Mouse (Mus musculus) limb, embryonic 15.5 days (tissue): ENCODE data around the gene Prss27. TPM values are rescaled to one million over a fixed set of nuclear protein-coding genes. Genes with fewer than 3 reads are reported as not detected.

Experiments
- ATAC-seq: fragments of 200-750 bp; cut with Nextera tagmentation; 2 replicates; pipeline ENCODE4 v1.8.0; 2017; ENCODE audit warnings: low read depth, moderate TSS enrichment; ENCODE audit not compliant: insufficient number of reproducible peaks, low FRiP score, low TSS enrichment
- H3K27ac ChIP-seq: fragments of 300-500 bp; sonication (generic); 2 replicates; pipeline ENCODE4 v1.5.1; 2015; ENCODE audit warnings: moderate library complexity, mild to moderate bottlenecking, inconsistent platforms
- H3K27me3 ChIP-seq: fragments of 300-500 bp; sonication (generic); 2 replicates; pipeline ENCODE4 v1.6.1; 2015; ENCODE audit warnings: inconsistent platforms
- H3K36me3 ChIP-seq: fragments of 300-500 bp; sonication (generic); 2 replicates; pipeline ENCODE4 v1.6.1; 2015; ENCODE audit warnings: inconsistent platforms
- H3K4me1 ChIP-seq: fragments of 300-500 bp; sonication (generic); 2 replicates; pipeline ENCODE4 v1.6.1; 2015; ENCODE audit warnings: inconsistent platforms
- H3K4me2 ChIP-seq: fragments of 300-500 bp; sonication (generic); 2 replicates; pipeline ENCODE4 v1.6.1; 2015; ENCODE audit warnings: mild to moderate bottlenecking, inconsistent platforms
- H3K4me3 ChIP-seq: fragments of 300-500 bp; sonication (generic); 2 replicates; pipeline ENCODE4 v1.5.1; 2015; ENCODE audit warnings: mild to moderate bottlenecking, inconsistent platforms
- H3K9ac ChIP-seq: fragments of 300-500 bp; sonication (generic); 2 replicates; pipeline ENCODE4 v1.6.1; 2015; ENCODE audit warnings: inconsistent platforms
- H3K9me3 ChIP-seq: fragments of 300-500 bp; sonication (generic); 2 replicates; pipeline ENCODE4 v1.6.1; 2016; ENCODE audit warnings: inconsistent platforms
- WGBS: fragments of 180-500 bp; shearing (Covaris S2); methylation state at CpG from one replicate; pipeline ENCODE4 v1.1.7; 2015; 5-methylcytosine and 5-hydroxymethylcytosine counted together
- polyA plus RNA-seq: library from polyadenylated mRNA; unstranded; fragments of >200 nt; fragmentation: Nextera tagmentation; extraction: Ambion mirVana; gene quantifications from 2 replicates; pipeline ENCODE4 v1.2.1, GENCODE M21; 2015

The Prss27 gene
- polyA plus RNA-seq, 1 experiment from 2014 or later = 9.6 TPM

GRCm38 (mm10) chr17:24007391-24007790, 30.6 kb upstream of the Prss27 start:
- no peaks in the 10 kb centered on the region for H3K36me3 ChIP-seq
- no peak for ATAC-seq
- H3K27ac ChIP-seq = no peak overlapping the region

GRCm38 (mm10) chr17:24008105-24008504, 29.8 kb upstream of the Prss27 start:
- WGBS = 62% methylated on average over 4 of the region's 4 CpGs

More at GRCm38 (mm10) chr17:24007391-24007790, 30.6 kb upstream of the Prss27 start:
- H3K9me3 ChIP-seq = no peaks in the 10 kb centered on the region
- WGBS = 57% methylated on average over 1 of the region's 1 CpGs
- no peaks in the 10 kb centered on the region for H3K4me1 ChIP-seq
- no peak overlapping the region for H3K4me2 ChIP-seq
- H3K4me3 ChIP-seq = no peak overlapping the region
- H3K27me3 ChIP-seq = no peaks in the 10 kb centered on the region
- H3K9ac ChIP-seq = no peak overlapping the region

GRCm38 (mm10) chr17:24009617-24010016, 28.3 kb upstream of the Prss27 start:
- no peak overlapping the region for H3K4me2 ChIP-seq
- H3K9me3 ChIP-seq = no peaks in the 10 kb centered on the region
- no peaks in the 10 kb centered on the region for H3K27me3 ChIP-seq
- no peak overlapping the region for H3K27ac ChIP-seq
- ATAC-seq = no peak
- 45% methylated on average over 5 of the region's 5 CpGs for WGBS
- H3K36me3 ChIP-seq = no peaks in the 10 kb centered on the region
- H3K4me3 ChIP-seq = no peak overlapping the region
- no peaks in the 10 kb centered on the region for H3K4me1 ChIP-seq
- H3K9ac ChIP-seq = no peak overlapping the region

More at GRCm38 (mm10) chr17:24008105-24008504, 29.8 kb upstream of the Prss27 start:
- H3K4me2 ChIP-seq = no peak overlapping the region
- no peaks in the 10 kb centered on the region for H3K36me3 ChIP-seq
- no peak overlapping the region for H3K4me3 ChIP-seq
- no peak overlapping the region for H3K27ac ChIP-seq
- no peaks in the 10 kb centered on the region for H3K4me1 ChIP-seq
- no peaks in the 10 kb centered on the region for H3K9me3 ChIP-seq
- no peak overlapping the region for H3K9ac ChIP-seq
- ATAC-seq = no peak
- no peaks in the 10 kb centered on the region for H3K27me3 ChIP-seq

- no peaks in the 10 kb centered on the region for H3K9me3 ChIP-seq
- ATAC-seq = no peak
- H3K27me3 ChIP-seq = no peaks in the 10 kb centered on the region
- H3K36me3 ChIP-seq = no peaks in the 10 kb centered on the region
- H3K4me1 ChIP-seq = no peaks in the 10 kb centered on the region
- H3K4me3 ChIP-seq = no peak overlapping the region
- H3K4me2 ChIP-seq = no peak overlapping the region
- WGBS = 78% methylated on average over 2 of the region's 2 CpGs
- no peak overlapping the region for H3K27ac ChIP-seq
- H3K9ac ChIP-seq = no peak overlapping the region
Observed at GRCm38 (mm10) chr17:24012921-24013320, 25.0 kb upstream of the Prss27 start.

- Histone ChIP-seq H3K27me3 (no peaks in the 10 kb centered on the region), H3K4me3 (no peak overlapping the region), H3K4me2 (no peak overlapping the region), H3K4me1 (no peaks in the 10 kb centered on the region), H3K27ac (no peak overlapping the region), H3K9me3 (no peaks in the 10 kb centered on the region), H3K36me3 (no peaks in the 10 kb centered on the region), H3K9ac (no peak overlapping the region)
- no peak for ATAC-seq
- 87% methylated on average over 5 of the region's 5 CpGs for WGBS
Observed at GRCm38 (mm10) chr17:24014433-24014965, 23.4 kb upstream of the Prss27 start.

- 26% methylated on average over 14 of the region's 14 CpGs for WGBS
- ATAC-seq = no peak
- no peaks in the 10 kb centered on the region for H3K4me1 ChIP-seq
- H3K36me3 ChIP-seq = no peaks in the 10 kb centered on the region
- no peaks in the 10 kb centered on the region for H3K9me3 ChIP-seq
- H3K27ac ChIP-seq = no peak overlapping the region
- no peak overlapping the region for H3K9ac ChIP-seq
- H3K27me3 ChIP-seq = no peaks in the 10 kb centered on the region
- H3K4me2 ChIP-seq = no peak overlapping the region
- no peak overlapping the region for H3K4me3 ChIP-seq
Observed at GRCm38 (mm10) chr17:24015727-24016126, 22.2 kb upstream of the Prss27 start.

- H3K9ac ChIP-seq = no peak overlapping the region
- no peaks in the 10 kb centered on the region for H3K9me3 ChIP-seq
- H3K4me2 ChIP-seq = no peak overlapping the region
- H3K27me3 ChIP-seq = no peaks in the 10 kb centered on the region
- no peaks in the 10 kb centered on the region for H3K36me3 ChIP-seq
- 35% methylated on average over 6 of the region's 6 CpGs for WGBS
- H3K4me1 ChIP-seq = peaks cover 7% of the 10 kb centered on the region
- H3K4me3 ChIP-seq = no peak overlapping the region
- no peak for ATAC-seq
- H3K27ac ChIP-seq = 0 out of 2 replicates have a peak overlapping the region, but pooled peaks have one; percentile 33
Observed at GRCm38 (mm10) chr17:24020696-24021095, 17.2 kb upstream of the Prss27 start.

GRCm38 (mm10) chr17:24021375-24022199, 16.4 kb upstream of the Prss27 start:
- H3K4me2 ChIP-seq = no peak overlapping the region
- 61% methylated on average over 5 of the region's 5 CpGs for WGBS
- H3K27ac ChIP-seq = 0 out of 2 replicates have a peak overlapping the region, but pooled peaks have one; percentile 33
- no peak overlapping the region for H3K4me3 ChIP-seq
- H3K9me3 ChIP-seq = no peaks in the 10 kb centered on the region
- H3K9ac ChIP-seq = no peak overlapping the region
- H3K4me1 ChIP-seq = peaks cover 7% of the 10 kb centered on the region
- no peaks in the 10 kb centered on the region for H3K36me3 ChIP-seq
- H3K27me3 ChIP-seq = no peaks in the 10 kb centered on the region
- ATAC-seq = peak; percentile 61; the same call in 1 of the 2 replicates

GRCm38 (mm10) chr17:24029477-24029876, 8.5 kb upstream of the Prss27 start:
- H3K9me3 ChIP-seq = no peaks in the 10 kb centered on the region
- no peak for ATAC-seq
- 71% methylated on average over 7 of the region's 7 CpGs for WGBS
- H3K27ac ChIP-seq = no peak overlapping the region
- H3K9ac ChIP-seq = no peak overlapping the region
- no peaks in the 10 kb centered on the region for H3K4me1 ChIP-seq
- H3K4me2 ChIP-seq = no peak overlapping the region
- H3K36me3 ChIP-seq = no peaks in the 10 kb centered on the region
- no peaks in the 10 kb centered on the region for H3K27me3 ChIP-seq
- H3K4me3 ChIP-seq = no peak overlapping the region

GRCm38 (mm10) chr17:24030551-24030950, 7.4 kb upstream of the Prss27 start:
- H3K9me3 ChIP-seq = no peaks in the 10 kb centered on the region
- no peak overlapping the region for H3K9ac ChIP-seq
- ATAC-seq = no peak
- no peak overlapping the region for H3K4me2 ChIP-seq
- H3K4me3 ChIP-seq = no peak overlapping the region
- no peaks in the 10 kb centered on the region for H3K36me3 ChIP-seq
- 86% methylated on average over 19 of the region's 22 CpGs for WGBS
- no peaks in the 10 kb centered on the region for H3K27me3 ChIP-seq
- no peaks in the 10 kb centered on the region for H3K4me1 ChIP-seq
- H3K27ac ChIP-seq = no peak overlapping the region

GRCm38 (mm10) chr17:24035087-24035486, 2.9 kb upstream of the Prss27 start:
- Histone ChIP-seq H3K9me3 (no peaks in the 10 kb centered on the region), H3K4me1 (no peaks in the 10 kb centered on the region), H3K27me3 (no peaks in the 10 kb centered on the region), H3K27ac (no peak overlapping the region), H3K4me3 (no peak overlapping the region), H3K9ac (no peak overlapping the region), H3K4me2 (no peak overlapping the region), H3K36me3 (no peaks in the 10 kb centered on the region)
- no peak for ATAC-seq
- 67% methylated on average over 7 of the region's 7 CpGs for WGBS

- H3K4me3 ChIP-seq = no peak overlapping the region
- no peaks in the 10 kb centered on the region for H3K36me3 ChIP-seq
- H3K27me3 ChIP-seq = no peaks in the 10 kb centered on the region
- 66% methylated on average over 6 of the region's 6 CpGs for WGBS
- no peaks in the 10 kb centered on the region for H3K9me3 ChIP-seq
- ATAC-seq = no peak
- no peak overlapping the region for H3K9ac ChIP-seq
- no peak overlapping the region for H3K4me2 ChIP-seq
- no peak overlapping the region for H3K27ac ChIP-seq
- no peaks in the 10 kb centered on the region for H3K4me1 ChIP-seq
Observed at GRCm38 (mm10) chr17:24036954-24037353, 990 bp upstream of the Prss27 start.
